Mouse (Mus musculus): ENCODE measurements around the gene Mmp9. TPM values are rescaled to one million over a fixed set of nuclear protein-coding genes. Genes with fewer than 3 reads are reported as not detected.

Gene Mmp9
- polyA plus RNA-seq, 1 experiment from 2014 or later: 13.8 TPM

DNA sequence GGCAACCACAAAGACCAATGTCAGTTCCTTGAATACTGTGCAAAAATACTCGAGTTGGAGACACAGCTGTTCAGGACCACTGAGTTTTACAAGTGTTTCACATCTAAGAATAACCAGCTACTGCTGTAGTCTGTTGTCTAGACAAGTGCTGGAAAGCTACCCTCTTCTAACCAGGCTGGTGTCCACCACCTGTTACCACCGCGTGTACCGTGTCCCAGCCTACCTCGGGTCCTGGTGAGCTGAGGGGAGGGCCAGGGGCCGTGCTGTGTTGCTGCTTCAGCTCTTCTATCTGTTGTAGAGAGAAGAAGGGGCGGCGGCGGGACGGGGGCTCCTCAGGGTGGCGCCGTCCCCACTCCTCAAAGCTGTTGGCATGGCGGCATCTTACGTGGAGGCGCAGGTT, 41.5 kb upstream of the Mmp9 start:
- Histone ChIP-seq H3K27ac (ENCODE audit: low read depth, low read length) (no peak overlapping the region), H3K36me3 (ENCODE audit: control insufficient read depth, insufficient read depth, low read length) (peaks cover 89% of the 10 kb centered on the region), H3K4me2 (ENCODE audit: low read depth, low read length) (no peak overlapping the region), H3K9me3 (ENCODE audit: control insufficient read depth, low read length) (no peaks in the 10 kb centered on the region), H3K4me3 (ENCODE audit: low read depth, low read length) (no peak overlapping the region), H3K4me1 (ENCODE audit: control insufficient read depth, insufficient read depth, low read length) (no peaks in the 10 kb centered on the region), H3K27me3 (ENCODE audit: control insufficient read depth, insufficient read depth, low read length) (no peaks in the 10 kb centered on the region), H3K9ac (replicated peaks; ENCODE audit: low read depth, low read length) (no peak overlapping the region)
- 96% methylated on average over 15 of the region's 15 CpGs for WGBS
- no peak for ATAC-seq (ENCODE audit: low read depth)

DNA sequence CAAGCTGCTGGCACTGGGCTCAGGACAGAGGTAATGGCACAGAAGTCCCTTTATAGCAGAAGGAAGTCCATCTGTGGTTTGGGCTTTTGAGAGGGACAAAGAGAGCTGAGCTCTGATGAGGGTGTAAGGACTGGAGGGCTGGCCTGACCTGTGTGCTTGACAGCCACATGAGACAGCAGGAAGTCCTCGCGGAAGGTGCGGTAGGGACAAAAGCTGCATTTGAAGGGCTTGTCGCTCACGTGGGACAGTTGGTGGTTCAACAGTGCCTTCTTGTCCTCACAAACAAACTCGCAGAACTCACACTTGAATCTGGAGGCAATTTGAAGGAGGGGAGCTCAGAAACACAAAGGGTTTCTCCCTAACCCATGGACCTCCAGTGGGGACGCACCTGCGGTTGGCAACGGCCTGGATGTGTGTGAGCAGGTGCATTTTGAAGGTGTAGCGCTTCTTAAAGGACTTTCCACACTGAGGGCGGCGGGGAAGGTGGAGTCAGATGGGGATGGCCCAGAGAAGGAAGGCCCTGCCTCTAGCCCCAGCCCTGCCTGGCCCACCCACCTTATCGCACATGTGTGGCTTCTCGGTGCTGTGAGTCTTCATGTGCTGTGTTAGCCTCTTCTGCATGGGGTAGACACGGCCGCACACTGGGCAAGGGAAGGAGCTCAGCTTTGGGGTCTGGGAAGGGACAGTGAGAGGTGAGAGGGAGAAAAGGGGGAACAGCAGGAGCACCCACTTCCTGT, 40.7 kb upstream of the Mmp9 start:
- no peak overlapping the region for H3K4me2 ChIP-seq (ENCODE audit: low read depth, low read length)
- no peaks in the 10 kb centered on the region for H3K9me3 ChIP-seq (ENCODE audit: control insufficient read depth, low read length)
- no peak overlapping the region for H3K4me3 ChIP-seq (ENCODE audit: low read depth, low read length)
- ATAC-seq (ENCODE audit: low read depth): no peak
- H3K4me1 ChIP-seq (ENCODE audit: control insufficient read depth, insufficient read depth, low read length): no peaks in the 10 kb centered on the region
- no peaks in the 10 kb centered on the region for H3K27me3 ChIP-seq (ENCODE audit: control insufficient read depth, insufficient read depth, low read length)
- no peak overlapping the region for H3K9ac ChIP-seq (replicated peaks; ENCODE audit: low read depth, low read length)
- WGBS: 90% methylated on average over 16 of the region's 16 CpGs
- peaks cover 90% of the 10 kb centered on the region for H3K36me3 ChIP-seq (ENCODE audit: control insufficient read depth, insufficient read depth, low read length)
- no peak overlapping the region for H3K27ac ChIP-seq (ENCODE audit: low read depth, low read length)

DNA sequence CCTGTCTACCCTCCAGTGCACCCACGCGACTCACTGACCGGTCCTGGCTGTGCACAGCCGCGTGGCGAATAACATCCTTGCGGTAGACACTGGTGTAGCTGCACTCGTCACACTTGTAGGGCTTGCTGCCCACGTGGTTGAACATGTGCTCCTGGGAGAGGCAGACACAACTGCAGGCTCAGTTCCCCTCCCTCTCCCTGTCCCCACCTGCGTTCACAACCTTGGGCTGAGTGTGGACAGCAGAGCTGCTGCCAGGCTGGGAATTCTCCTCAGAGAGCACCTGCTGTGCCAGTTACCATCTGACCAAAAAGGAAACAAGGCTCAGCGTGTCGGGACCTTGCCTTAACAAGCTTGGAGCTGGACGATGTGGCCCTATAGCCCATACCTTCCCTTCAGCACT, 39.2 kb upstream of the Mmp9 start:
- Histone ChIP-seq H3K27me3 (ENCODE audit: control insufficient read depth, insufficient read depth, low read length) (no peaks in the 10 kb centered on the region), H3K9ac (replicated peaks; ENCODE audit: low read depth, low read length) (no peak overlapping the region), H3K4me3 (ENCODE audit: low read depth, low read length) (no peak overlapping the region), H3K4me1 (ENCODE audit: control insufficient read depth, insufficient read depth, low read length) (no peaks in the 10 kb centered on the region), H3K4me2 (ENCODE audit: low read depth, low read length) (no peak overlapping the region), H3K9me3 (ENCODE audit: control insufficient read depth, low read length) (no peaks in the 10 kb centered on the region), H3K36me3 (ENCODE audit: control insufficient read depth, insufficient read depth, low read length) (peaks cover 89% of the 10 kb centered on the region), H3K27ac (ENCODE audit: low read depth, low read length) (no peak overlapping the region)
- no peak for ATAC-seq (ENCODE audit: low read depth)
- 96% methylated on average over 13 of the region's 13 CpGs for WGBS

DNA sequence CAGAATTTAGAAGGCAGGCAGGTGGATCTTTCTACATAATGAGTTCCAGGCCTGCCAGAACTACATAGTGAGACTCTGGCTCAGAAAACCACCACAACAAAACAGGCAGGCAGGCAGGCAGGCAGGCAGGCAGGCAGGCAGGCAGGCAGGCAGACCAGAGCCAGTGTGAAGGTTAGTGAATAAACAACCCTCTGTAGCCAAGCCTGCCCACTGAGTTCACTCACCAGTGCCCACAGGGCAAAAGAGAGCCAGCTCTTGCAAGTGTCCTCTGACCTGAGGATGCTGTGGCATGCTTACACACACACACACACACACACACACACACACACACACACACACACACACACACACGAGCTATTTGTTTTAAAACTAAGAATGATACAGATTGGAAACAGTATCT, 37.1 kb upstream of the Mmp9 start:
- 86% methylated on average over 1 of the region's 1 CpGs for WGBS
- ATAC-seq (ENCODE audit: low read depth): no peak
- H3K4me3 ChIP-seq (ENCODE audit: low read depth, low read length): no peak overlapping the region
- no peak overlapping the region for H3K27ac ChIP-seq (ENCODE audit: low read depth, low read length)
- peaks cover 90% of the 10 kb centered on the region for H3K36me3 ChIP-seq (ENCODE audit: control insufficient read depth, insufficient read depth, low read length)
- no peak overlapping the region for H3K9ac ChIP-seq (replicated peaks; ENCODE audit: low read depth, low read length)
- no peaks in the 10 kb centered on the region for H3K4me1 ChIP-seq (ENCODE audit: control insufficient read depth, insufficient read depth, low read length)
- H3K4me2 ChIP-seq (ENCODE audit: low read depth, low read length): no peak overlapping the region
- no peaks in the 10 kb centered on the region for H3K9me3 ChIP-seq (ENCODE audit: control insufficient read depth, low read length)
- H3K27me3 ChIP-seq (ENCODE audit: control insufficient read depth, insufficient read depth, low read length): no peaks in the 10 kb centered on the region

DNA sequence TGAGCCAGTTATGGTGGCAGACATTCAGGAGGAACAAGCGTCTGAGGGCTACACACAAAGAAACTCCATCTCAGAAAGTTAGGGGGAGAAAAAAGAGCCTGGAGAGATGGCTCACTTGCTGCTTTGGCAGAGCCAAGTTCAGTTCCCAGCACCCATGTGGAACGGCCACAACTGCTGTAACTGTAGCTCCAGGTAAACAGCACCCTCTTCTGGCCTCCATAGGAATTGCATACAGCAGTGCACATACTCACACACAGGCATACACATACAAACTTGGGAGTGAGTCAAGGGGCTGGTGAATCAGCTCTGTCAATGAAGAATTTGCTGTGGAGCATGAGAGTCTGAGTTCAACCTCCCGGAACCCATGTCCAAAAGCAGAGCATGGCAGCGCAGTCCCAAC, 34.5 kb upstream of the Mmp9 start:
- Histone ChIP-seq H3K9ac (replicated peaks; ENCODE audit: low read depth, low read length) (no peak overlapping the region), H3K9me3 (ENCODE audit: control insufficient read depth, low read length) (no peaks in the 10 kb centered on the region), H3K4me1 (ENCODE audit: control insufficient read depth, insufficient read depth, low read length) (peaks cover 13% of the 10 kb centered on the region), H3K27me3 (ENCODE audit: control insufficient read depth, insufficient read depth, low read length) (no peaks in the 10 kb centered on the region), H3K4me3 (ENCODE audit: low read depth, low read length) (no peak overlapping the region), H3K27ac (ENCODE audit: low read depth, low read length) (no peak overlapping the region), H3K4me2 (ENCODE audit: low read depth, low read length) (no peak overlapping the region), H3K36me3 (ENCODE audit: control insufficient read depth, insufficient read depth, low read length) (peaks cover 73% of the 10 kb centered on the region)
- WGBS: over 99% methylated on average over 4 of the region's 4 CpGs
- ATAC-seq (ENCODE audit: low read depth): no peak

DNA sequence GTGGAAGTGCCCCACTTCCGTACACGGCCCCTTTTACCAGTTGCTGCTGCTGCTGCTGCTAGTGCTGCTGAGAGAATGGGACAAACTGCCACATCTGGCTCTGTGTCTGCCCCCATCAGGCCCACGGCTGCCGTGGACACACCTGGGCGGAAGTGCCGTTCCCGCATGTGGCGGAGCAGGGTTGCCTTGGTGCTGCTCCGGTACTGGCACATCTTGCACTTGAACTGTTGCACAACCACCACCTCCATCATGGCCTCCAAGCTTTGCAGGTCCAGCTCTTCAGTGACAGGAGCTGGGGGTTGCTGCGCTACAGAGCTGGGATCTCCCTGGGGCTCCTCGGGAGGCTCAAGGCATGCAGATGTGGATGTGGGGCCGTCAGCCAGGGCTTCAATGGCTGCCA, 33.1 kb upstream of the Mmp9 start:
- H3K27me3 ChIP-seq (ENCODE audit: control insufficient read depth, insufficient read depth, low read length): no peaks in the 10 kb centered on the region
- WGBS: 97% methylated on average over 12 of the region's 12 CpGs
- no peak overlapping the region for H3K27ac ChIP-seq (ENCODE audit: low read depth, low read length)
- H3K4me2 ChIP-seq (ENCODE audit: low read depth, low read length): no peak overlapping the region
- peaks cover 60% of the 10 kb centered on the region for H3K36me3 ChIP-seq (ENCODE audit: control insufficient read depth, insufficient read depth, low read length)
- no peak overlapping the region for H3K4me3 ChIP-seq (ENCODE audit: low read depth, low read length)
- H3K9me3 ChIP-seq (ENCODE audit: control insufficient read depth, low read length): no peaks in the 10 kb centered on the region
- peaks cover 17% of the 10 kb centered on the region for H3K4me1 ChIP-seq (ENCODE audit: control insufficient read depth, insufficient read depth, low read length)
- no peak for ATAC-seq (ENCODE audit: low read depth)
- no peak overlapping the region for H3K9ac ChIP-seq (replicated peaks; ENCODE audit: low read depth, low read length)

DNA sequence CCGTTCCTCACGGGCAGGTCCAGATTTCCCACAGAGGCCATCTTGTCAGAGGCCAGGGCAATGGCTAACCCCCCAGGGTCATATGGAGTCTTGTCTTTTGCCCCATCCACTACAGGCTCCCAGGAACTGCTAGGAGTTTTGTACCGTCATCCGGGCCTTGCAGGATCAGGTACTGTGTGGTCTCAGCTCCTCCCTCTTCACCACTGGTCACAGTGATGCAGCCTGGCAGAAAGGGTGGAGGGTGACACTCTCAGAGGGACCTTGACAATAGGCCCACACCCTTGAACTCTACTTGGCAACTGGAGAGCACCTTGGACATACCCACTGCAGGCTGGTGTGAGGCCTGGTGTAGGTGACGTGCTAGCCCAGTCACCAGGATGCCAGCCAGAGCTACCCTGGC, 32.6 kb upstream of the Mmp9 start:
- no peaks in the 10 kb centered on the region for H3K9me3 ChIP-seq (ENCODE audit: control insufficient read depth, low read length)
- H3K36me3 ChIP-seq (ENCODE audit: control insufficient read depth, insufficient read depth, low read length): peaks cover 57% of the 10 kb centered on the region
- H3K4me2 ChIP-seq (ENCODE audit: low read depth, low read length): no peak overlapping the region
- H3K4me3 ChIP-seq (ENCODE audit: low read depth, low read length): no peak overlapping the region
- H3K9ac ChIP-seq (replicated peaks; ENCODE audit: low read depth, low read length): no peak overlapping the region
- no peak overlapping the region for H3K27ac ChIP-seq (ENCODE audit: low read depth, low read length)
- H3K27me3 ChIP-seq (ENCODE audit: control insufficient read depth, insufficient read depth, low read length): no peaks in the 10 kb centered on the region
- ATAC-seq (ENCODE audit: low read depth): no peak
- peaks cover 17% of the 10 kb centered on the region for H3K4me1 ChIP-seq (ENCODE audit: control insufficient read depth, insufficient read depth, low read length)
- WGBS: 98% methylated on average over 5 of the region's 5 CpGs

DNA sequence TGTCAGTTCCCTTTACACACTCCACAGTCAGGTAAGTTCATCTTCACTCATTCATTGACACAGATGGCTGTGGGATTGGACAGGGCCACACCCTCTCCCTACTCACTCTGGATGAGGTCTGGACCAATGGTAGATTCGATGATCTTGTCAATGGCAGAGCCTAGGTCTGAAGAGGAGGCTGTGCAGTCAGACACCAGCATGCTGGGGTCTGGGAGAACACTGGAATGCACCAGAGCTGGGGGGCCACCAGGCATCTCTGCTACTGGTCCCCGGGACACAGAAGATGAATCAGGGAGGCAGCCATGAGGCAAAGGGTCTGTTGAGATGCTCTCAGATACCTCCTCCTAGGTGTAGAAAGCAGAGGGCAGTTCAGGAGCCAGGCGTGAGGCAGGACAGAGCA, 31.5 kb upstream of the Mmp9 start:
- H3K9ac ChIP-seq (replicated peaks; ENCODE audit: low read depth, low read length): no peak overlapping the region
- no peak overlapping the region for H3K4me3 ChIP-seq (ENCODE audit: low read depth, low read length)
- H3K4me1 ChIP-seq (ENCODE audit: control insufficient read depth, insufficient read depth, low read length): peaks cover 17% of the 10 kb centered on the region
- no peaks in the 10 kb centered on the region for H3K9me3 ChIP-seq (ENCODE audit: control insufficient read depth, low read length)
- H3K27ac ChIP-seq (ENCODE audit: low read depth, low read length): no peak overlapping the region
- no peak overlapping the region for H3K4me2 ChIP-seq (ENCODE audit: low read depth, low read length)
- peaks cover 50% of the 10 kb centered on the region for H3K36me3 ChIP-seq (ENCODE audit: control insufficient read depth, insufficient read depth, low read length)
- WGBS: 94% methylated on average over 3 of the region's 3 CpGs
- ATAC-seq (ENCODE audit: low read depth): no peak
- no peaks in the 10 kb centered on the region for H3K27me3 ChIP-seq (ENCODE audit: control insufficient read depth, insufficient read depth, low read length)

DNA sequence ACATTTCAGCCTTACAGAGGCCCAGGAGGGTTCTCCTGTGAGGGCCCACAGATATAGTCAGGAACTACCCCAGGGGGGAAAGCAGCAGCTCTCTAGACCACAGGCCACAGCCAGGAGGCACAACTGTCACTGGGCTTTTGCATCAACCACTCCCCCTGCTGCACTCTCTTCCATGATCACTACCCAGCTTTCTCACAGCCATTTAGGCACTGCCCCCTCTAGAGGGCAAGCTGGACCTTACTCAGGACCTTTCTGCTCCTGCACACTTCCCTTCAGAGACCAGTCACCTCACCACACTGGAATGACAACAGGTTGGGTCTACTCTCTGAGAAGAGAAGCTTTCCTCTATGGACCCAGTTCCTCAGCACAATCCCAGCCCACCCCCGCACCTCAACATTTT, 31.0 kb upstream of the Mmp9 start:
- 71% methylated on average over 1 of the region's 1 CpGs for WGBS
- H3K36me3 ChIP-seq (ENCODE audit: control insufficient read depth, insufficient read depth, low read length): peaks cover 45% of the 10 kb centered on the region
- no peaks in the 10 kb centered on the region for H3K9me3 ChIP-seq (ENCODE audit: control insufficient read depth, low read length)
- peaks cover 17% of the 10 kb centered on the region for H3K4me1 ChIP-seq (ENCODE audit: control insufficient read depth, insufficient read depth, low read length)
- H3K27ac ChIP-seq (ENCODE audit: low read depth, low read length): no peak overlapping the region
- no peak for ATAC-seq (ENCODE audit: low read depth)
- peak overlapping the region; percentile 69; the same call in 1 of the 2 replicates for H3K4me3 ChIP-seq (ENCODE audit: low read depth, low read length)
- H3K9ac ChIP-seq (replicated peaks; ENCODE audit: low read depth, low read length): no peak overlapping the region
- no peaks in the 10 kb centered on the region for H3K27me3 ChIP-seq (ENCODE audit: control insufficient read depth, insufficient read depth, low read length)
- H3K4me2 ChIP-seq (ENCODE audit: low read depth, low read length): peak overlapping the region; percentile 79; the same call in 1 of the 2 replicates
